Mouse (Mus musculus) limb, embryonic 12.5 days (tissue): ENCODE results near the gene Kctd20. TPM values are rescaled to one million over a fixed set of nuclear protein-coding genes. Genes with fewer than 3 reads are reported as not detected.

Source experiments
- ATAC-seq: fragments of 200-750 bp; cut with Nextera tagmentation; 2 replicates; pipeline ENCODE4 v1.8.0; 2017; ENCODE audit warnings: low read depth, moderate TSS enrichment; ENCODE audit not compliant: insufficient number of reproducible peaks, insufficient read depth, low FRiP score, low TSS enrichment
- H3K27ac ChIP-seq: fragments of 300-500 bp; sonication (generic); 2 replicates; pipeline ENCODE4 v1.5.1; 2016; ENCODE audit warnings: mild to moderate bottlenecking, moderate library complexity
- H3K27me3 ChIP-seq: fragments of 300-500 bp; sonication (generic); 2 replicates; pipeline ENCODE4 v1.6.1; 2016; ENCODE audit warnings: mild to moderate bottlenecking, moderate library complexity
- H3K36me3 ChIP-seq: fragments of 300-500 bp; sonication (generic); 2 replicates; pipeline ENCODE4 v1.6.1; 2016; ENCODE audit warnings: mild to moderate bottlenecking, moderate library complexity
- H3K4me1 ChIP-seq: fragments of 300-500 bp; sonication (generic); replicated peaks from 2 replicates; pipeline ENCODE4 v1.6.1; 2016
- H3K4me2 ChIP-seq: fragments of 300-500 bp; sonication (generic); 2 replicates; pipeline ENCODE4 v1.6.1; 2016; ENCODE audit warnings: mild to moderate bottlenecking, moderate library complexity
- H3K4me3 ChIP-seq: fragments of 300-500 bp; sonication (generic); replicated peaks from 2 replicates; pipeline ENCODE4 v1.5.1; 2016; ENCODE audit warnings: mild to moderate bottlenecking
- H3K9ac ChIP-seq: fragments of 300-500 bp; sonication (generic); replicated peaks from 2 replicates; pipeline ENCODE4 v1.6.1; 2016; ENCODE audit warnings: mild to moderate bottlenecking, moderate library complexity
- H3K9me3 ChIP-seq: fragments of 300-500 bp; sonication (generic); 2 replicates; pipeline ENCODE4 v1.6.1; 2016; ENCODE audit warnings: mild to moderate bottlenecking, moderate library complexity
- WGBS: fragments of 180-500 bp; shearing (Covaris S2); methylation state at CpG from one replicate; pipeline ENCODE4 v1.1.7; 2016; 5-methylcytosine and 5-hydroxymethylcytosine counted together
- polyA plus RNA-seq: library from polyadenylated mRNA; unstranded; fragments of >200 nt; fragmentation: Nextera tagmentation; extraction: Ambion mirVana; gene quantifications from 2 replicates; pipeline ENCODE4 v1.2.1, GENCODE M21; 2016

Kctd20 gene
- polyA plus RNA-seq, 1 experiment from 2014 or later: 123 TPM

- H3K27ac ChIP-seq: peak overlapping the region; percentile 86
- under 1% methylated on average over 19 of the region's 19 CpGs for WGBS
- peak overlapping the region; percentile 95 for H3K9ac ChIP-seq
- peak; percentile 38; the same call in 1 of the 2 replicates for ATAC-seq
- H3K4me2 ChIP-seq: peak overlapping the region; percentile 83
- no peaks in the 10 kb centered on the region for H3K27me3 ChIP-seq
- H3K9me3 ChIP-seq: no peaks in the 10 kb centered on the region
- peaks cover 15% of the 10 kb centered on the region for H3K4me1 ChIP-seq
- H3K36me3 ChIP-seq: peaks cover 10% of the 10 kb centered on the region; the same call in 1 of the 2 replicates
- peak overlapping the region; percentile 97 for H3K4me3 ChIP-seq
These were observed 55.5 kb downstream of the Kctd20 start for GRCm38 (mm10) chr17:29007243-29007640.

GRCm38 (mm10) chr17:29007641-29008325 is 56.0 kb downstream of the Kctd20 start, which contains the start of gene Stk38:
Gene Stk38 (minus strand): TSS chr17:29007995.
- H3K27ac ChIP-seq: peak within 1 kb of the TSS; percentile 86
- WGBS: 1% methylated on average over 48 of the region's 65 CpGs
- peaks cover 8% of the 10 kb centered on the region; the same call in 1 of the 2 replicates for H3K36me3 ChIP-seq
- peak within 1 kb of the TSS; percentile 83 for H3K4me2 ChIP-seq
- ATAC-seq: peak; percentile 90
- peak within 1 kb of the TSS; percentile 97 for H3K4me3 ChIP-seq
- H3K9me3 ChIP-seq: no peaks in the 10 kb centered on the region
- peaks cover 15% of the 10 kb centered on the region for H3K4me1 ChIP-seq
- H3K9ac ChIP-seq: peak within 1 kb of the TSS; percentile 95
- H3K27me3 ChIP-seq: no peaks in the 10 kb centered on the region

GRCm38 (mm10) chr17:29008326-29008650 is 56.5 kb downstream of the Kctd20 start:
- Histone ChIP-seq H3K4me3 (peak overlapping the region; percentile 97), H3K9ac (peak overlapping the region; percentile 95), H3K27ac (peak overlapping the region; percentile 86), H3K4me2 (peak overlapping the region; percentile 83), H3K4me1 (peaks cover 15% of the 10 kb centered on the region), H3K36me3 (peaks cover 6% of the 10 kb centered on the region; the same call in 1 of the 2 replicates), H3K9me3 (no peaks in the 10 kb centered on the region), H3K27me3 (no peaks in the 10 kb centered on the region)
- WGBS: 18% methylated on average over 8 of the region's 8 CpGs
- no peak for ATAC-seq

- no peak overlapping the region for H3K4me2 ChIP-seq
- ATAC-seq: no peak
- H3K9me3 ChIP-seq: no peaks in the 10 kb centered on the region
- H3K27me3 ChIP-seq: no peaks in the 10 kb centered on the region
- peaks cover 6% of the 10 kb centered on the region; the same call in 1 of the 2 replicates for H3K36me3 ChIP-seq
- WGBS: 83% methylated on average over 4 of the region's 4 CpGs
- H3K4me1 ChIP-seq: peaks cover 15% of the 10 kb centered on the region
- H3K27ac ChIP-seq: no peak overlapping the region
- H3K9ac ChIP-seq: no peak overlapping the region
- no peak overlapping the region for H3K4me3 ChIP-seq
These were observed 57.4 kb downstream of the Kctd20 start for GRCm38 (mm10) chr17:29009181-29009580.

GRCm38 (mm10) chr17:29014235-29014634 is 62.5 kb downstream of the Kctd20 start:
- no peak overlapping the region for H3K27ac ChIP-seq

GRCm38 (mm10) chr17:29015638-29016037 is 63.9 kb downstream of the Kctd20 start:
- 31% methylated on average over 2 of the region's 2 CpGs for WGBS
- no peak for ATAC-seq

More at GRCm38 (mm10) chr17:29014235-29014634, 62.5 kb downstream of the Kctd20 start:
- no peaks in the 10 kb centered on the region for H3K9me3 ChIP-seq
- peaks cover 3% of the 10 kb centered on the region; the same call in 1 of the 2 replicates for H3K4me1 ChIP-seq
- H3K4me3 ChIP-seq: no peak overlapping the region
- no peaks in the 10 kb centered on the region for H3K36me3 ChIP-seq
- H3K9ac ChIP-seq: no peak overlapping the region
- H3K4me2 ChIP-seq: no peak overlapping the region
- no peak for ATAC-seq
- no peaks in the 10 kb centered on the region for H3K27me3 ChIP-seq

GRCm38 (mm10) chr17:29016705-29017104 is 65.0 kb downstream of the Kctd20 start:
- Histone ChIP-seq H3K4me3 (no peak overlapping the region), H3K27ac (no peak overlapping the region), H3K4me1 (peaks cover 3% of the 10 kb centered on the region), H3K36me3 (no peaks in the 10 kb centered on the region), H3K4me2 (no peak overlapping the region), H3K9ac (no peak overlapping the region), H3K27me3 (no peaks in the 10 kb centered on the region), H3K9me3 (no peaks in the 10 kb centered on the region)
- 87% methylated on average over 4 of the region's 4 CpGs for WGBS
- ATAC-seq: no peak

More at GRCm38 (mm10) chr17:29015638-29016037, 63.9 kb downstream of the Kctd20 start:
- H3K27me3 ChIP-seq: no peaks in the 10 kb centered on the region
- H3K9ac ChIP-seq: no peak overlapping the region
- H3K27ac ChIP-seq: no peak overlapping the region
- H3K36me3 ChIP-seq: no peaks in the 10 kb centered on the region
- H3K4me3 ChIP-seq: no peak overlapping the region
- H3K9me3 ChIP-seq: no peaks in the 10 kb centered on the region
- H3K4me2 ChIP-seq: no peak overlapping the region
- H3K4me1 ChIP-seq: peaks cover 3% of the 10 kb centered on the region

- Histone ChIP-seq H3K4me3 (no peak overlapping the region), H3K27ac (no peak overlapping the region), H3K4me1 (peaks cover 3% of the 10 kb centered on the region), H3K9ac (no peak overlapping the region), H3K36me3 (no peaks in the 10 kb centered on the region), H3K4me2 (no peak overlapping the region), H3K9me3 (no peaks in the 10 kb centered on the region), H3K27me3 (no peaks in the 10 kb centered on the region)
- no peak for ATAC-seq
- WGBS: 41% methylated on average over 11 of the region's 11 CpGs
These were observed 66.7 kb downstream of the Kctd20 start for GRCm38 (mm10) chr17:29018292-29018984.

Other genes with a start within 250 kb of the Kctd20 start
- 4.0 and 4.3 TPM in 2 replicates for gene AC170998.1, start 225.9 kb upstream of the Kctd20 start, polyA plus RNA-seq
- gene Mapk13, start 182.7 kb upstream of the Kctd20 start, polyA plus RNA-seq: 13.5 and 15.6 TPM in 2 replicates
- gene Brpf3, start 150.9 kb upstream of the Kctd20 start, polyA plus RNA-seq: 12.7 and 13.0 TPM in 2 replicates
- gene Pnpla1, start 93.5 kb upstream of the Kctd20 start, polyA plus RNA-seq: not detected in 2 replicates
- gene 4930539E08Rik, start 36.6 kb upstream of the Kctd20 start, polyA plus RNA-seq: 0.16 and 0.23 TPM in 2 replicates
- gene Pxt1, start 8.1 kb upstream of the Kctd20 start, polyA plus RNA-seq: 0.28 TPM in 1 of 2 replicates, not detected in the other
- gene Stk38, start 56.0 kb downstream of the Kctd20 start, polyA plus RNA-seq: 135 and 149 TPM in 2 replicates
- 798 and 826 TPM in 2 replicates for gene Srsf3, start 80.7 kb downstream of the Kctd20 start, polyA plus RNA-seq
- gene Cdkn1a, start 139.0 kb downstream of the Kctd20 start, polyA plus RNA-seq: 54.1 and 59.9 TPM in 2 replicates
- 0.14 and 0.26 TPM in 2 replicates for gene Rab44, start 162.2 kb downstream of the Kctd20 start, polyA plus RNA-seq